Mouse (Mus musculus) spleen, adult 2 months (tissue): ENCODE data around the gene Zeb2.

Experiments used
- CTCF ChIP-seq: fragments of 200-500 bp; IDR thresholded peaks from 2 replicates; pipeline ENCODE4 v1.5.1; 2011; ENCODE audit warnings: mild to moderate bottlenecking, inconsistent platforms; ENCODE audit not compliant: insufficient read depth, insufficient read length, insufficient replicate concordance; ENCODE audit errors: extremely low read depth
- POLR2A ChIP-seq: fragments of 200-500 bp; IDR thresholded peaks from 2 replicates; pipeline ENCODE4 v1.6.1; 2011; ENCODE audit warnings: low read depth, low read length, inconsistent platforms

DNA sequence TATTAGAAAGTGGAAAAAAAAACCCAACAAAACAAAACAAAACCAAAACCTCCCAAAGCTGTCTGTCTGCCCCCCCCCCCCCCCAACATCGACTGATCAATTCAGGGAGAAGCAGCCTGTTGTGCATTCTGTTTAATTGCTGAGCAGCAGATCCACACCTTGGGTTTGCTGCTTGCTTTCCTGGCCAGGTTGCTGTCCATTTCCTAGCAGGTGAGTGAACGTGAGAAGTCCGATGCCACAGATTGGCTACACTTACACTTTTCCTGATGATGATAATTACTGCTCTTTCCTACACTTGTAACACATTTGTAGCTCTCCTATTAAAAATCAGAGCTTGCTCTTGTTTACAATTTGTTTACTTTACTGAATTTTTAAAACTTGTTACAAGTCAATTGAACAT, 926 bp upstream of the Zeb2 start:
- TF ChIP-seq CTCF, result no peak
- no peak for TF ChIP-seq POLR2A
